Mouse (Mus musculus): Measurements from ENCODE around the gene Etl4.

DNA sequence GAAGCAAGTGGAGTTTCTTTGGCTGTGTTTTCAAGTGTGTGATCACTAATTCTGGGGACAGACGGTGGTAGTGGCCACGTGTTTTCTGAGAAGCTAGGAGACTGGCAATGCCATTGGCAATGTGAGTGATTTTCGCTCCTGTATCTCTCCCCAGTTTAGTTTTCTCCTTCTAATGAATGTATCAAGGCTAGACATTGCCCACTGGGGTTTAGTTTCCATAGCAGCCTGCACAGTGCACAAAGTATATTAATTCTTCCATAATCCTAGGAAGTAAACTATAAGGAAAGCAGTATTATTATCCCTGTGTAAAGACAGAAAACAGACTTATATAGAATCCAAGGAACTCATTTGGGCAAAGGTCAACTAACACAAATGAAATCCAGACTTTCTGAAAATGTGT lies 852.2 kb downstream of the Etl4 start:
- TF ChIP-seq CHD2 (IDR thresholded peaks at IDR 0.05; ENCODE audit: low read depth, low read length) (no peak), ZC3H11A (IDR thresholded peaks at IDR 0.05; ENCODE audit: borderline replicate concordance, low read depth, low read length) (no peak), HCFC1 (IDR thresholded peaks at IDR 0.05; ENCODE audit: borderline replicate concordance, insufficient read depth, low read length) (no peak), MAFK (IDR thresholded peaks at IDR 0.05; ENCODE audit: insufficient read depth, low read depth, low read length) (no peak), ZNF384 (IDR thresholded peaks at IDR 0.05; ENCODE audit: low read depth, low read length) (no peak)

Measured in ES-E14 (cell line).